10 mouse cellular contexts compared by ENCODE assay signal in genomic region chr1:86618454-86619125, GRCm38 (mm10). TPM values are rescaled to one million over a fixed set of nuclear protein-coding genes. Genes with fewer than 3 reads are reported as not detected.
DNase-seq lines count a peak whose midpoint lies in the region; ATAC-seq lines count a peak whose summit lies in the region.
"Had no signal": no experiment of that assay in that cellular context is flagged by ENCODE, and none has a peak within 500 bp of the region (broad histone marks: within the 10 kb centered on the region; RNA-seq: fewer than 3 reads in every experiment).

No protein-coding gene starts in this region.

- intact Hi-C loops in left cerebral cortex, postnatal 25 days (cut with DNase I): loop anchor here (1.0 to 2.0 kb wide), 2 partner anchors 424 to 567 kb away; no protein-coding TSS in a partner anchor

- DNase-seq in intestine, embryonic 14.5 days (ENCODE audit: low spot score): peak; percentile 78
- peak; percentile 76 for DNase-seq in ZHBTc4 (ENCODE audit: low read depth, low spot score)
- peak; percentile 88 for DNase-seq in embryo, embryonic 10.5 days (ENCODE audit: low spot score)
- DNase-seq in hindbrain, embryonic 14.5 days (ENCODE audit: low spot score): peak; percentile 94
- DNase-seq in left cerebral cortex, postnatal 25 days (ENCODE audit: low spot score in 2 of 2): peak; percentile 78 to 87
- peak; percentile 45 for DNase-seq in neural tube, embryonic 10.5 days (ENCODE audit: extremely low spot score, low spot score)
- DNase-seq in thymus, postnatal 14 days: peak; percentile 62

- H3K9ac ChIP-seq in intestine, embryonic 14.5 days (ENCODE audit: low read length): no peak overlapping the region
- H3K9ac ChIP-seq in intestine, embryonic 15.5 days: no peak overlapping the region
- no peak overlapping the region for H3K9ac ChIP-seq in hindbrain, embryonic 14.5 days
- H3K9ac ChIP-seq: embryonic facial prominence, embryonic 13.5 days had no signal

- no peak overlapping the region for H3K4me2 ChIP-seq in intestine, embryonic 14.5 days (ENCODE audit: low read length)
- H3K4me2 ChIP-seq in intestine, embryonic 15.5 days (replicated peaks): no peak overlapping the region
- H3K4me2 ChIP-seq in hindbrain, embryonic 14.5 days (replicated peaks): no peak overlapping the region
- H3K4me2 ChIP-seq: embryonic facial prominence, embryonic 13.5 days had no signal

- 0 out of 2 replicates have a peak, but pooled peaks have one; percentile 47 for ATAC-seq in intestine, embryonic 14.5 days (replicated peaks; ENCODE audit: low FRiP score, low TSS enrichment, low read depth)
- no peak; the same call in 1 of the 2 replicates for ATAC-seq in intestine, embryonic 15.5 days
- peak; percentile 63; the same call in 1 of the 2 replicates for ATAC-seq in hindbrain, embryonic 14.5 days (ENCODE audit: low FRiP score)

- H3K4me3 ChIP-seq in intestine, embryonic 14.5 days (ENCODE audit: low read depth, low read length): no peak overlapping the region
- H3K4me3 ChIP-seq in intestine, embryonic 15.5 days (replicated peaks): no peak overlapping the region
- no peak overlapping the region for H3K4me3 ChIP-seq in hindbrain, embryonic 14.5 days (replicated peaks; ENCODE audit: low read length)
- H3K4me3 ChIP-seq: embryonic facial prominence, embryonic 13.5 days; myocyte had no signal

- 0 out of 2 replicates have a peak, but pooled peaks cover 2% of the 10 kb centered on the region for H3K4me1 ChIP-seq in intestine, embryonic 14.5 days (replicated peaks; ENCODE audit: control insufficient read depth, insufficient read depth, low read length)
- H3K4me1 ChIP-seq in intestine, embryonic 15.5 days (replicated peaks): no peaks in the 10 kb centered on the region
- H3K4me1 ChIP-seq in hindbrain, embryonic 14.5 days (replicated peaks; ENCODE audit: control insufficient read depth, insufficient read depth, low read length): no peaks in the 10 kb centered on the region
- H3K4me1 ChIP-seq: embryonic facial prominence, embryonic 13.5 days had no signal

- H3K36me3 ChIP-seq in intestine, embryonic 14.5 days (ENCODE audit: control insufficient read depth, insufficient read depth, low read length): no peaks in the 10 kb centered on the region
- H3K36me3 ChIP-seq in intestine, embryonic 15.5 days: no peaks in the 10 kb centered on the region
- H3K36me3 ChIP-seq in hindbrain, embryonic 14.5 days (replicated peaks; ENCODE audit: control insufficient read depth, insufficient read depth): no peaks in the 10 kb centered on the region
- H3K36me3 ChIP-seq: embryonic facial prominence, embryonic 13.5 days had no signal

- no peak overlapping the region for H3K27ac ChIP-seq in intestine, embryonic 14.5 days (ENCODE audit: low read depth)
- no peak overlapping the region for H3K27ac ChIP-seq in intestine, embryonic 15.5 days
- H3K27ac ChIP-seq in hindbrain, embryonic 14.5 days: no peak overlapping the region
- H3K27ac ChIP-seq: embryonic facial prominence, embryonic 13.5 days had no signal

- no peaks in the 10 kb centered on the region for H3K27me3 ChIP-seq in intestine, embryonic 14.5 days (replicated peaks; ENCODE audit: control insufficient read depth, insufficient read depth, low read length)
- no peaks in the 10 kb centered on the region for H3K27me3 ChIP-seq in intestine, embryonic 15.5 days (replicated peaks)
- no peaks in the 10 kb centered on the region for H3K27me3 ChIP-seq in hindbrain, embryonic 14.5 days (ENCODE audit: control insufficient read depth, insufficient read depth, low read length)
- H3K27me3 ChIP-seq: embryonic facial prominence, embryonic 13.5 days had no signal

- H3K9me3 ChIP-seq in intestine, embryonic 14.5 days (ENCODE audit: control insufficient read depth, low read length): no peaks in the 10 kb centered on the region
- H3K9me3 ChIP-seq in intestine, embryonic 15.5 days: no peaks in the 10 kb centered on the region
- H3K9me3 ChIP-seq in hindbrain, embryonic 14.5 days (ENCODE audit: control insufficient read depth, low read length): no peaks in the 10 kb centered on the region
- H3K9me3 ChIP-seq: embryonic facial prominence, embryonic 13.5 days had no signal

- 56% methylated on average over 10 of the region's 10 CpGs for WGBS in intestine, embryonic 14.5 days
- 62% methylated on average over 10 of the region's 10 CpGs for WGBS in intestine, embryonic 15.5 days
- WGBS in hindbrain, embryonic 14.5 days: 61% methylated on average over 10 of the region's 10 CpGs

RNA-seq across cellular contexts. Expression of gene Cops7b, which starts 35.9 kb away (rescaled TPM):
- polyA plus RNA-seq in intestine, embryonic 14.5 days (2014; fragmentation: Nextera tagmentation; extraction: Ambion mirVana): 36.9 and 43.0 TPM in 2 replicates
- 32.3 and 33.0 TPM in 2 replicates for polyA plus RNA-seq in intestine, embryonic 15.5 days (2015; fragmentation: Nextera tagmentation; extraction: Ambion mirVana)
- 50.5 and 55.3 TPM in 2 replicates for polyA plus RNA-seq in hindbrain, embryonic 14.5 days (2014; fragmentation: Nextera tagmentation; extraction: Ambion mirVana)
- 10 to 100 TPM; 27.5 to 29.6 TPM for total RNA-seq in left cerebral cortex, postnatal 25 days (2021)

RNA-seq across cellular contexts. Expression of gene Pde6d, which starts 36.2 kb away (rescaled TPM):
- 45.7 and 46.0 TPM in 2 replicates for polyA plus RNA-seq in intestine, embryonic 14.5 days (2014; fragmentation: Nextera tagmentation; extraction: Ambion mirVana)
- 45.8 and 56.6 TPM in 2 replicates for polyA plus RNA-seq in intestine, embryonic 15.5 days (2015; fragmentation: Nextera tagmentation; extraction: Ambion mirVana)
- polyA plus RNA-seq in hindbrain, embryonic 14.5 days (2014; fragmentation: Nextera tagmentation; extraction: Ambion mirVana): 96.6 and 112 TPM in 2 replicates
- 10 to 100 TPM; 49.4 to 58.1 TPM for total RNA-seq in left cerebral cortex, postnatal 25 days (2021)

RNA-seq across cellular contexts. Expression of gene Nppc, which starts 51.8 kb away (rescaled TPM):
- polyA plus RNA-seq in intestine, embryonic 14.5 days (2014; fragmentation: Nextera tagmentation; extraction: Ambion mirVana): 0.46 and 0.81 TPM in 2 replicates
- 0.43 and 0.64 TPM in 2 replicates for polyA plus RNA-seq in intestine, embryonic 15.5 days (2015; fragmentation: Nextera tagmentation; extraction: Ambion mirVana)
- 16.3 and 18.1 TPM in 2 replicates for polyA plus RNA-seq in hindbrain, embryonic 14.5 days (2014; fragmentation: Nextera tagmentation; extraction: Ambion mirVana)
- 10 to 100 TPM; 11.2 to 14.1 TPM for total RNA-seq in left cerebral cortex, postnatal 25 days (2021)
